Mouse (Mus musculus) thymus, adult 2 months (tissue): ENCODE measurements around the gene Ogg1. TPM values are rescaled to one million over a fixed set of nuclear protein-coding genes. Genes with fewer than 3 reads are reported as not detected.

Experiments
- DNase-seq: peaks from one replicate; pipeline ENCODE4 v3.0.0; 2021
- H3K27ac ChIP-seq: fragments of 200-500 bp; 2 replicates; pipeline ENCODE4 v1.5.1; 2012; ENCODE audit warnings: low read length, control low read depth; ENCODE audit not compliant: control insufficient read depth, insufficient read depth
- H3K27me3 ChIP-seq: fragments of 200-500 bp; 2 replicates; pipeline ENCODE4 v1.6.1; 2012; ENCODE audit warnings: mild to moderate bottlenecking, low read length, moderate library complexity, mixed read lengths; ENCODE audit not compliant: control insufficient read depth, insufficient read depth
- H3K36me3 ChIP-seq: fragments of 200-500 bp; 2 replicates; pipeline ENCODE4 v1.6.1; 2012; ENCODE audit warnings: mild to moderate bottlenecking, low read length, moderate library complexity; ENCODE audit not compliant: control insufficient read depth, insufficient read depth
- H3K4me1 ChIP-seq: fragments of 200-500 bp; replicated peaks from 2 replicates; pipeline ENCODE4 v1.6.1; 2012; ENCODE audit warnings: low read length; ENCODE audit not compliant: control insufficient read depth, insufficient read depth
- H3K4me3 ChIP-seq: fragments of 200-500 bp; 2 replicates; pipeline ENCODE4 v1.5.1; 2012; ENCODE audit warnings: mild to moderate bottlenecking, low read length, control low read depth, moderate library complexity; ENCODE audit not compliant: control insufficient read depth, insufficient read depth
- CTCF ChIP-seq: fragments of 200-500 bp; IDR thresholded peaks from 2 replicates; pipeline ENCODE4 v1.5.1; 2012; ENCODE audit warnings: mild to moderate bottlenecking, control low read depth, low read length, moderate library complexity, borderline replicate concordance; ENCODE audit not compliant: control insufficient read depth, poor library complexity, insufficient read depth; ENCODE audit errors: extremely low read depth
- POLR2A ChIP-seq: fragments of 200-500 bp; IDR thresholded peaks from 2 replicates; pipeline ENCODE4 v1.6.1; 2012; ENCODE audit warnings: mild to moderate bottlenecking, low read length, control low read depth, moderate library complexity; ENCODE audit not compliant: control insufficient read depth, poor library complexity, insufficient read depth; ENCODE audit errors: extremely low read depth
- WGBS: fragments of 180-500 bp; shearing (Covaris S2); methylation state at CpG from one replicate; pipeline ENCODE4 v1.1.7; 2018; 5-methylcytosine and 5-hydroxymethylcytosine counted together
- polyA plus RNA-seq: library from polyadenylated mRNA; depleted of rRNA; stranded (reverse); fragments of >200 nt; gene quantifications from 2 replicates; pipeline ENCODE4 v1.2.3, GENCODE M21; 2012

Ogg1 gene
- polyA plus RNA-seq, 1 experiment = 23.1 TPM

DNA sequence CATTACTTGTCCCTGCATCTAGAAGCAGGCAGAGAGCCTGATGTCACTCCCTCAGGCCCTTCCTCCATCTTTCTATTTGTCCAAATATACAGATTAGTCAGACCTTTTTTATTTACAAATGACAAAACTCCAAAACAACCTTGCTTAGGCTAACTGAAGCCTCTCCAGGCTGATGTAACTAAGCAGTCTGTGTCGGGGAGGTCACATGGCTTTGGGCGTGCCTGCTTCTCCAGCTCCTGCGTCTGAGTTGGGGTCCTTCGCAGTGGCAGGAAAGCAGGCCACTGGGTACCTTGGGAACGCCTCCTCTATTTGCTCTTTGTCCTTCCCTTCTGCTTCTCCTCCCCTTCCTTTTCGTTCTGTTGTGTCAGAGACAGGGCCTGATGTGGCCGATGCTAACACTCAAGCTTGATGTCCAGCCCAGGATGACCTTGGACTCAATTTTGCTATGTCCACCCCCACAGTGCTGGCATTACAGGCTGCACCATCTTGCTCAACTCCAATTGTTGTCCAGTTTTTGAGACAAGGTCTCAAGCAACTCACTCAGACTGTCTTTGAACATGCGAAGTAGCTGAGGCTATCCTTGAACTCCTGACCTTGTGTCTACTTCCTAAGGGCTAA is 37.9 kb downstream of the Ogg1 start:
- no peaks in the 10 kb centered on the region; the same call in 1 of the 2 replicates for H3K36me3 ChIP-seq
- WGBS = 92% methylated on average over 8 of the region's 8 CpGs
- no peaks in the 10 kb centered on the region for H3K27me3 ChIP-seq
- H3K4me3 ChIP-seq = no peak overlapping the region
- H3K4me1 ChIP-seq = no peaks in the 10 kb centered on the region
- TF ChIP-seq POLR2A (no peak), CTCF (no peak)
- no peak overlapping the region for H3K27ac ChIP-seq
- DNase-seq = no peak

- no peaks in the 10 kb centered on the region for H3K27me3 ChIP-seq
- no peak overlapping the region for H3K4me3 ChIP-seq
- no peak for TF ChIP-seq POLR2A
- TF ChIP-seq CTCF = no peak
- no peak for DNase-seq
- no peak overlapping the region for H3K27ac ChIP-seq
- WGBS = 98% methylated on average over 6 of the region's 6 CpGs
- H3K36me3 ChIP-seq = peaks cover 17% of the 10 kb centered on the region
- no peaks in the 10 kb centered on the region for H3K4me1 ChIP-seq
Observed at GRCm38 (mm10) chr6:113366639-113367038, 39.9 kb downstream of the Ogg1 start.

GRCm38 (mm10) chr6:113367574-113367973 is 40.8 kb downstream of the Ogg1 start:
- TF ChIP-seq CTCF (no peak), POLR2A (no peak)
- no peak overlapping the region for H3K4me3 ChIP-seq

GRCm38 (mm10) chr6:113368124-113368523 is 41.4 kb downstream of the Ogg1 start:
- no peak for DNase-seq
- TF ChIP-seq POLR2A (no peak), CTCF (no peak)
- no peaks in the 10 kb centered on the region for H3K27me3 ChIP-seq
- H3K36me3 ChIP-seq = peaks cover 25% of the 10 kb centered on the region
- 96% methylated on average over 7 of the region's 7 CpGs for WGBS
- no peaks in the 10 kb centered on the region for H3K4me1 ChIP-seq
- H3K4me3 ChIP-seq = no peak overlapping the region
- no peak overlapping the region for H3K27ac ChIP-seq

More at GRCm38 (mm10) chr6:113367574-113367973, 40.8 kb downstream of the Ogg1 start:
- DNase-seq = no peak
- H3K27ac ChIP-seq = no peak overlapping the region
- H3K36me3 ChIP-seq = peaks cover 25% of the 10 kb centered on the region
- 97% methylated on average over 1 of the region's 1 CpGs for WGBS
- no peaks in the 10 kb centered on the region for H3K27me3 ChIP-seq
- H3K4me1 ChIP-seq = no peaks in the 10 kb centered on the region

DNA sequence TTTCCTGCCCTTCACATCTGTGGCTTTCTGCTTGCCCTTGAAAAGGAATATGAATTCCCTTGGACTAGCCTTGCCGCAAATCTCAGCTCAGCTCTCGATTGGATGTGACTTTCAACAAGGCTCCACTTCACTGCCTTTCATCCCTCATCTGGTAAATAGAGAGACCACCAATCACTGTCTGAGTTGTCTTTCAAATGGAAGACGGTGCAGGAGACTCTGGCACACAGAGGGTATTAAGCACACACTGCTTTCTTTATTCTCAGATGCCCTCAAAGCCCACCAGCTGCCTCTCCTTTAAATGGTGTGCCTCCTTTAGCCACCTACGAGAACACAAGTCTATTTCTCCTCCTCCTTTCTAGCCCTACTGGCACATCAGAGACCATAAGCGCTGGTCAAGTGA is 41.8 kb downstream of the Ogg1 start:
- Histone ChIP-seq H3K4me3 (no peak overlapping the region), H3K27ac (no peak overlapping the region), H3K36me3 (peaks cover 27% of the 10 kb centered on the region), H3K27me3 (no peaks in the 10 kb centered on the region), H3K4me1 (no peaks in the 10 kb centered on the region)
- WGBS = 97% methylated on average over 5 of the region's 5 CpGs
- TF ChIP-seq POLR2A (no peak), CTCF (no peak)
- no peak for DNase-seq

DNA sequence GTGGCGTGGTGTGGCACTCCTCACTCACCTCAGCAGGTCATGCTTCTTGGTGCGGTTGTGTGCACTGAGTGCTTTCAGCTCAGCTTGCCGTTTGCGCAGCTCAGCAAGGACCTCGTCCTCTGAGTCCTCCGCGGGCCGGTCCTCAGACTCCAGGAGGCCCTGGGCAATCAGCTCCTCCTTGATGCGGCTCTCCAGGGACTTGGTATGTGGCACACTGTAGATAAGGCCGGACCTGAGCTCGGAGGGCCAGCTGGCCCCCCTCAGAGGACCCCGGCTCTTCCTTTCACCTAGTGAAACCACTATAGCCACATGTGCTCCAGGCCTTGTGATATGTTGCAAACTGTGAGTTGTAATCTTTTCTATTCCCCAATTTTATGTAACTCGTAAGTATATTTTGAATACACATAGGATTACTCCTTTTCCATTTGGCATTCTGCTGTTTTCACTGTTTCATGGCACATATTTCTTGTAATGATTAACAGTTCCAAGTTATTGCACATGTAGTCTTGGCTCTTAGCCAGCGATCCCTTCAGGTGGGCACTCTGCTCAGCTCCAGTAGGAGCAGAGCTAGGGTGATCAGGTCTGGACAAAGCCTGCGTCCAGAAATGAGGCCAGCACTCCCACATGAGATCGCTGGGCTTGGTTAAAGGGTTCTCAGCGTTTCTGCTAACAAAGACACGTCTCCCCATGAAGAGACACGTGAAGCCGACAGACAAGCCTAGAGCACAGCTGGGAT is 43.6 kb downstream of the Ogg1 start:
- H3K4me3 ChIP-seq = no peak overlapping the region
- no peak for DNase-seq
- H3K27ac ChIP-seq = no peak overlapping the region
- H3K27me3 ChIP-seq = no peaks in the 10 kb centered on the region
- no peaks in the 10 kb centered on the region for H3K4me1 ChIP-seq
- 98% methylated on average over 20 of the region's 20 CpGs for WGBS
- H3K36me3 ChIP-seq = peaks cover 34% of the 10 kb centered on the region
- TF ChIP-seq CTCF (no peak), POLR2A (no peak)

GRCm38 (mm10) chr6:113373491-113373890 is 46.7 kb downstream of the Ogg1 start:
- no peak overlapping the region for H3K27ac ChIP-seq
- H3K36me3 ChIP-seq = peaks cover 34% of the 10 kb centered on the region
- no peak overlapping the region for H3K4me3 ChIP-seq
- no peaks in the 10 kb centered on the region for H3K27me3 ChIP-seq
- no peak for DNase-seq
- 92% methylated on average over 4 of the region's 4 CpGs for WGBS
- TF ChIP-seq CTCF (no peak), POLR2A (no peak)
- no peaks in the 10 kb centered on the region for H3K4me1 ChIP-seq

GRCm38 (mm10) chr6:113377172-113377495 is 50.4 kb downstream of the Ogg1 start:
- H3K27me3 ChIP-seq = no peaks in the 10 kb centered on the region
- no peak overlapping the region for H3K27ac ChIP-seq
- H3K4me3 ChIP-seq = peak overlapping the region; percentile 97
- 4% methylated on average over 7 of the region's 7 CpGs for WGBS
- DNase-seq = no peak
- peaks cover 5% of the 10 kb centered on the region; the same call in 1 of the 2 replicates for H3K4me1 ChIP-seq
- peaks cover 30% of the 10 kb centered on the region for H3K36me3 ChIP-seq
- TF ChIP-seq CTCF (no peak), POLR2A (no peak)
